Mouse (Mus musculus) CH12.LX (cell line): Measurements from ENCODE around the gene Pdzd2. TPM values are rescaled to one million over a fixed set of nuclear protein-coding genes. Genes with fewer than 3 reads are reported as not detected.

ENCODE experiments used
- DNase-seq: peaks from one replicate; pipeline ENCODE4 v3.0.0-alpha.2; 2013; ENCODE audit errors: extremely low read depth
- H3K27ac ChIP-seq: 2 replicates; pipeline ENCODE4 v1.5.1; 2012; ENCODE audit warnings: low read depth, mild to moderate bottlenecking, control low read depth, moderate library complexity; ENCODE audit not compliant: insufficient read depth
- H3K27me3 ChIP-seq: replicated peaks from 2 replicates; pipeline ENCODE3; 2012; ENCODE audit warnings: inconsistent platforms
- H3K36me3 ChIP-seq, 2 experiments: replicated peaks in 1 of 2; 2 replicates each; pipeline versions ENCODE3 to v1.6.1; 2012; ENCODE audit warnings: inconsistent platforms in 1 of 2, low read length in 1 of 2, mild to moderate bottlenecking in 1 of 2, mixed read lengths in 1 of 2, moderate library complexity in 1 of 2; ENCODE audit not compliant: control insufficient read depth in 1 of 2, insufficient read depth in 1 of 2
- H3K4me1 ChIP-seq, 2 experiments: 2 replicates each; pipeline ENCODE4 v1.6.1; 2012; ENCODE audit warnings: inconsistent platforms in 1 of 2, moderate library complexity in 1 of 2; ENCODE audit not compliant: insufficient read depth in 2 of 2, control insufficient read depth in 1 of 2
- H3K4me2 ChIP-seq: 2 replicates; pipeline ENCODE4 v1.6.1; 2012; ENCODE audit warnings: low read depth, mild to moderate bottlenecking, control low read depth; ENCODE audit not compliant: poor library complexity, insufficient read depth, severe bottlenecking
- H3K4me3 ChIP-seq, 3 experiments: fragments of 150-350 bp in 1 of 3; sonication (generic) in 1 of 3; replicated peaks in 1 of 3; 2 replicates each; pipeline versions ENCODE3 to v1.5.1; 2011 to 2012; ENCODE audit warnings: low read depth in 2 of 3, low read length in 2 of 3, mild to moderate bottlenecking in 2 of 3, moderate library complexity in 2 of 3, control low read depth in 1 of 3, improper control_type of control experiment in 1 of 3, inconsistent platforms in 1 of 3, mixed read lengths in 1 of 3; ENCODE audit not compliant: poor library complexity in 1 of 3
- H3K79me2 ChIP-seq: replicated peaks from 2 replicates; pipeline ENCODE4 v1.6.1; 2012; ENCODE audit warnings: mild to moderate bottlenecking, moderate library complexity; ENCODE audit not compliant: control insufficient read depth, poor library complexity, insufficient read depth, severe bottlenecking; ENCODE audit errors: extremely low read depth
- H3K9ac ChIP-seq: 2 replicates; pipeline ENCODE4 v1.6.1; 2012; ENCODE audit warnings: low read depth, mild to moderate bottlenecking, control low read depth, moderate library complexity; ENCODE audit not compliant: insufficient read depth
- H3K9me3 ChIP-seq: replicated peaks from 2 replicates; pipeline ENCODE3; 2012; ENCODE audit warnings: low read length, inconsistent platforms, mixed read lengths
- BHLHE40 ChIP-seq: IDR thresholded peaks from 2 replicates; pipeline ENCODE4 v1.6.1; 2011; ENCODE audit warnings: mild to moderate bottlenecking, low read depth, low read length, improper control_type of control experiment
- CHD1 ChIP-seq: IDR thresholded peaks from 2 replicates; pipeline ENCODE4 v1.6.1; 2012; ENCODE audit warnings: low read depth, low read length, improper control_type of control experiment, inconsistent platforms
- CHD2 ChIP-seq: IDR thresholded peaks from 2 replicates; pipeline ENCODE4 v1.6.1; 2011; ENCODE audit warnings: low read length, improper control_type of control experiment
- CTCF ChIP-seq, 2 experiments: IDR thresholded peaks in 1 of 2; conservative IDR thresholded peaks in 1 of 2; 2 replicates each; pipeline ENCODE4 v1.5.1; 2011 to 2012; ENCODE audit warnings: low read depth in 2 of 2, low read length in 2 of 2, improper control_type of control experiment in 1 of 2, inconsistent platforms in 1 of 2, mild to moderate bottlenecking in 1 of 2, moderate library complexity in 1 of 2
- ELF1 ChIP-seq: IDR thresholded peaks from 2 replicates; pipeline ENCODE4 v1.6.1; 2014; ENCODE audit warnings: low read depth, mild to moderate bottlenecking, inconsistent platforms, low read length, improper control_type of control experiment
- ETS1 ChIP-seq: conservative IDR thresholded peaks from 2 replicates; pipeline ENCODE4 v1.6.1; 2012; ENCODE audit warnings: low read depth, mild to moderate bottlenecking, inconsistent platforms, low read length, improper control_type of control experiment, moderate library complexity
- GABPA ChIP-seq: IDR thresholded peaks from 2 replicates; pipeline ENCODE4 v1.6.1; 2012; ENCODE audit warnings: low read depth, low read length, improper control_type of control experiment, inconsistent platforms; ENCODE audit not compliant: insufficient replicate concordance
- MEF2A ChIP-seq: IDR thresholded peaks from 2 replicates; pipeline ENCODE4 v1.6.1; 2014; ENCODE audit warnings: low read depth, mild to moderate bottlenecking, inconsistent platforms, low read length, improper control_type of control experiment, borderline replicate concordance
- NELFE ChIP-seq: IDR thresholded peaks from 2 replicates; pipeline ENCODE4 v1.6.1; 2011; ENCODE audit warnings: low read depth, low read length, improper control_type of control experiment
- NRF1 ChIP-seq: IDR thresholded peaks from 2 replicates; pipeline ENCODE4 v1.6.1; 2014; ENCODE audit warnings: low read depth, mild to moderate bottlenecking, inconsistent platforms, low read length, improper control_type of control experiment, moderate library complexity
- PAX5 ChIP-seq: IDR thresholded peaks from 2 replicates; pipeline ENCODE4 v1.6.1; 2012; ENCODE audit warnings: low read length, inconsistent platforms, mixed read lengths
- POLR2AphosphoS2 ChIP-seq: IDR thresholded peaks from 2 replicates; pipeline ENCODE4 v1.6.1; 2011; ENCODE audit warnings: low read depth, low read length, improper control_type of control experiment
- RAD21 ChIP-seq: IDR thresholded peaks from 2 replicates; pipeline ENCODE4 v1.6.1; 2011; ENCODE audit warnings: low read depth, mild to moderate bottlenecking, low read length, improper control_type of control experiment, moderate library complexity
- SIN3A ChIP-seq: IDR thresholded peaks from 2 replicates; pipeline ENCODE4 v1.6.1; 2012; ENCODE audit warnings: low read length, improper control_type of control experiment, inconsistent platforms
- SMC3 ChIP-seq: IDR thresholded peaks from 2 replicates; pipeline ENCODE4 v1.6.1; 2011; ENCODE audit warnings: low read depth, low read length, improper control_type of control experiment
- ZC3H11A ChIP-seq: IDR thresholded peaks from 2 replicates; pipeline ENCODE4 v1.6.1; 2012; ENCODE audit warnings: low read depth, mild to moderate bottlenecking, inconsistent platforms, low read length, improper control_type of control experiment
- ZMIZ1 ChIP-seq: IDR thresholded peaks from 2 replicates; pipeline ENCODE4 v1.6.1; 2012; ENCODE audit warnings: low read depth, mild to moderate bottlenecking, inconsistent platforms, low read length, improper control_type of control experiment
- dilution Hi-C: fragments of 300-500 bp; cut with MboI; formaldehyde crosslinking; loops from 2 replicates; pipeline ENCODE4 v1.14.3; 2020; ENCODE audit warnings: low sequenced_read_pairs; ENCODE audit not compliant: extremely low pct_unique_long_range_greater_than_20kb, extremely low pct_ligation_motif_present
- in situ Hi-C: fragments of 300-500 bp; cut with MboI; formaldehyde crosslinking; loops from 3 replicates; pipeline ENCODE4 v1.14.3; 2019; ENCODE audit warnings: low sequenced_read_pairs, low pct_ligation_motif_present, low pct_unique_long_range_greater_than_20kb, mixed read lengths
- polyA plus RNA-seq: library from polyadenylated mRNA; unstranded; fragments of >175 nt; gene quantifications from 2 replicates; pipeline ENCODE4 v1.2.1, GENCODE M21; 2012; ENCODE audit warnings: low read depth; ENCODE audit not compliant: insufficient read length
- total RNA-seq, 2 experiments: library from RNA; depleted of rRNA; stranded (reverse); fragments of 300-350 nt in 1 of 2; fragments of >200 nt in 1 of 2; gene quantifications; 2 replicates each; pipeline ENCODE4 v1.2.3; 2012 to 2014

The Pdzd2 gene
- total and polyA plus RNA-seq, 3 experiments: 0.04 to 0.24 (median 0.17) TPM

DNA sequence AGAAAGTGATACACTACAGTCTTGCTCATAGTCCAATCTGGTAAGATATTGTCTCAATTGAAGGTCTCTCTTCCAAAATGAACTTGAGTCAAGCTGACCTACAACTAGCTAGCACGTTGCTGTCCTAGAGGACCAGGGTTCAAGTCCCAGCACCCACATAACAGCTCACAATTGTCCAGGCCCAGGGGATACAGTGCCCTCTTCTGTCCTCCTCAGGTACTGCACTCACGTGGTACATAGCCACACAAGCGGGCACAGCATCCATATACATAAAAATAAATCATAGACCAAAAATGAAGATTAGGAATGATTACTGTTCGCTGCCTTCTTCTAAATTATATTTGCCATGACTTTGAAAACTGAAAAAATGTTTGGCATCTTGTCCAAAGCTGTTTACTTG is 136.1 kb downstream of the Pdzd2 start:
- peaks cover 2 to 14% of the 10 kb centered on the region in 2 experiments; a peak in 2 of 4 replicates for H3K4me1 ChIP-seq
- H3K4me3 ChIP-seq: no peak overlapping the region
- peaks cover 6% of the 10 kb centered on the region for H3K9me3 ChIP-seq
- H3K27ac ChIP-seq: no peak overlapping the region
- dilution Hi-C loops (no loop called here), in situ Hi-C loops (no loop called here)
- H3K9ac ChIP-seq: no peak overlapping the region
- H3K4me2 ChIP-seq: no peak overlapping the region
- no peaks in the 10 kb centered on the region for H3K36me3 ChIP-seq
- no peak for DNase-seq
- H3K27me3 ChIP-seq: no peaks in the 10 kb centered on the region
- H3K79me2 ChIP-seq: no peaks in the 10 kb centered on the region
- TF ChIP-seq GABPA: no peak
- TF ChIP-seq CTCF (conservative IDR thresholded peaks at IDR 0.05 in 1 of 2, IDR thresholded peaks at IDR 0.05 in 1 of 2; ENCODE audit: low read depth in 2 of 2, low read length in 2 of 2): peak; percentile 22 to 39

DNA sequence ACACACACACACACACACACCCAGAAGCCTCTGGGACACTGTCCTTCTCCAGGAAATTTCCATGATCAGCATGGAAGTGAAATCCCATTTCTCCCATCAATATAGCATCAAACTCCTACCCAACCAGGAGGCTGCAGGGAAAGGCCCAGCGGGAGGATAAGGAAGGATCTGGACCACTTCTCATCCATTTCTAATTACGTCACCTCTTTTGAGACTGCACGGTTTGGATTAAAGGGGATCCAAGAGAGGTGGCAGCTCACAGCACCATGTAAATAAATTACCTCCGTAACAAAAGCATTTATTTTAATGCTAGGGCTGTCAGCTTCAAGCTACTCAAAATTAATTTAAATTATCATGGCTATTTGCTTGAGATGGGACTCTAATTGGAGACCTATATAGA is 146.6 kb downstream of the Pdzd2 start:
- Histone ChIP-seq H3K9ac (no peak overlapping the region), H3K27ac (no peak overlapping the region), H3K9me3 (no peaks in the 10 kb centered on the region), H3K27me3 (peaks cover 1% of the 10 kb centered on the region), H3K4me3 (no peak overlapping the region), H3K36me3 (no peaks in the 10 kb centered on the region), H3K4me1 (peaks cover 19 to 43% of the 10 kb centered on the region in 2 experiments), H3K79me2 (no peaks in the 10 kb centered on the region), H3K4me2 (peak overlapping the region; percentile 39; the same call in 1 of the 2 replicates)
- dilution Hi-C loops (no loop called here), in situ Hi-C loops (no loop called here)
- TF ChIP-seq ETS1 (no peak), SMC3 (no peak), ZMIZ1 (no peak), ZC3H11A (no peak), BHLHE40 (no peak), MEF2A (no peak), CHD1 (no peak), PAX5 (no peak), ELF1 (no peak), GABPA (no peak), CHD2 (no peak), NELFE (no peak), RAD21 (no peak), POLR2AphosphoS2 (no peak), NRF1 (no peak), SIN3A (no peak)
- no peak for DNase-seq
